Mouse (Mus musculus) kidney, embryonic 15.5 days (tissue): ENCODE data around the gene Dgka. TPM values are rescaled to one million over a fixed set of nuclear protein-coding genes. Genes with fewer than 3 reads are reported as not detected.
A peak's percentile ranks its signal among the peaks of the same experiment; 100 is the strongest.
"Not testable (repeated sequence)": the region's sequence is repeated elsewhere in the genome, so short reads cannot be mapped to it uniquely, and the experiment has no call there.

Experiments
- ATAC-seq: fragments of 200-750 bp; cut with Nextera tagmentation; replicated peaks from 2 replicates; pipeline ENCODE4 v1.8.0; 2017; ENCODE audit warnings: moderate TSS enrichment; ENCODE audit not compliant: low FRiP score
- H3K27ac ChIP-seq: fragments of 300-500 bp; sonication (generic); 2 replicates; pipeline ENCODE4 v1.5.1; 2015; ENCODE audit warnings: mild to moderate bottlenecking, inconsistent platforms
- H3K27me3 ChIP-seq: fragments of 300-500 bp; sonication (generic); 2 replicates; pipeline ENCODE4 v1.6.1; 2015; ENCODE audit warnings: inconsistent platforms
- H3K36me3 ChIP-seq: fragments of 300-500 bp; sonication (generic); 2 replicates; pipeline ENCODE4 v1.6.1; 2015; ENCODE audit warnings: inconsistent platforms
- H3K4me1 ChIP-seq: fragments of 300-500 bp; sonication (generic); 2 replicates; pipeline ENCODE4 v1.6.1; 2015; ENCODE audit warnings: inconsistent platforms
- H3K4me2 ChIP-seq: fragments of 300-500 bp; sonication (generic); 2 replicates; pipeline ENCODE4 v1.6.1; 2015; ENCODE audit warnings: moderate library complexity, mild to moderate bottlenecking, inconsistent platforms
- H3K4me3 ChIP-seq: fragments of 300-500 bp; sonication (generic); replicated peaks from 2 replicates; pipeline ENCODE4 v1.5.1; 2015; ENCODE audit warnings: mild to moderate bottlenecking, inconsistent platforms
- H3K9ac ChIP-seq: fragments of 300-500 bp; sonication (generic); 2 replicates; pipeline ENCODE4 v1.6.1; 2015; ENCODE audit warnings: mild to moderate bottlenecking, inconsistent platforms
- H3K9me3 ChIP-seq: fragments of 300-500 bp; sonication (generic); replicated peaks from 2 replicates; pipeline ENCODE4 v1.6.1; 2016; ENCODE audit warnings: inconsistent platforms
- WGBS: fragments of 180-500 bp; shearing (Covaris S2); methylation state at CpG from one replicate; pipeline ENCODE4 v1.1.7; 2015; ENCODE audit warnings: mixed read lengths; 5-methylcytosine and 5-hydroxymethylcytosine counted together
- polyA plus RNA-seq: library from polyadenylated mRNA; unstranded; fragments of >200 nt; fragmentation: Nextera tagmentation; extraction: Ambion mirVana; gene quantifications from 2 replicates; pipeline ENCODE4 v1.2.1, GENCODE M21; 2015

The Dgka gene
- polyA plus RNA-seq, 1 experiment from 2014 or later: 5.9 TPM

- H3K27me3 ChIP-seq: no peaks in the 10 kb centered on the region
- no peak overlapping the region for H3K27ac ChIP-seq
- peaks cover 5% of the 10 kb centered on the region for H3K4me1 ChIP-seq
- H3K4me2 ChIP-seq: no peak overlapping the region
- no peaks in the 10 kb centered on the region; the same call in 1 of the 2 replicates for H3K36me3 ChIP-seq
- 85% methylated on average over 5 of the region's 5 CpGs for WGBS
- ATAC-seq: no peak
- H3K9me3 ChIP-seq: no peaks in the 10 kb centered on the region
- no peak overlapping the region for H3K9ac ChIP-seq
- H3K4me3 ChIP-seq: no peak overlapping the region
These were observed 16.6 kb downstream of the Dgka start for GRCm38 (mm10) chr10:128728059-128728458.

GRCm38 (mm10) chr10:128725466-128725865 lies 19.2 kb downstream of the Dgka start:
- not testable (repeated sequence) for H3K4me2 ChIP-seq, H3K4me3 ChIP-seq, H3K9me3 ChIP-seq, H3K27me3 ChIP-seq, ATAC-seq, H3K36me3 ChIP-seq, H3K9ac ChIP-seq, H3K4me1 ChIP-seq, H3K27ac ChIP-seq
- WGBS: 87% methylated on average over 3 of the region's 4 CpGs

DNA sequence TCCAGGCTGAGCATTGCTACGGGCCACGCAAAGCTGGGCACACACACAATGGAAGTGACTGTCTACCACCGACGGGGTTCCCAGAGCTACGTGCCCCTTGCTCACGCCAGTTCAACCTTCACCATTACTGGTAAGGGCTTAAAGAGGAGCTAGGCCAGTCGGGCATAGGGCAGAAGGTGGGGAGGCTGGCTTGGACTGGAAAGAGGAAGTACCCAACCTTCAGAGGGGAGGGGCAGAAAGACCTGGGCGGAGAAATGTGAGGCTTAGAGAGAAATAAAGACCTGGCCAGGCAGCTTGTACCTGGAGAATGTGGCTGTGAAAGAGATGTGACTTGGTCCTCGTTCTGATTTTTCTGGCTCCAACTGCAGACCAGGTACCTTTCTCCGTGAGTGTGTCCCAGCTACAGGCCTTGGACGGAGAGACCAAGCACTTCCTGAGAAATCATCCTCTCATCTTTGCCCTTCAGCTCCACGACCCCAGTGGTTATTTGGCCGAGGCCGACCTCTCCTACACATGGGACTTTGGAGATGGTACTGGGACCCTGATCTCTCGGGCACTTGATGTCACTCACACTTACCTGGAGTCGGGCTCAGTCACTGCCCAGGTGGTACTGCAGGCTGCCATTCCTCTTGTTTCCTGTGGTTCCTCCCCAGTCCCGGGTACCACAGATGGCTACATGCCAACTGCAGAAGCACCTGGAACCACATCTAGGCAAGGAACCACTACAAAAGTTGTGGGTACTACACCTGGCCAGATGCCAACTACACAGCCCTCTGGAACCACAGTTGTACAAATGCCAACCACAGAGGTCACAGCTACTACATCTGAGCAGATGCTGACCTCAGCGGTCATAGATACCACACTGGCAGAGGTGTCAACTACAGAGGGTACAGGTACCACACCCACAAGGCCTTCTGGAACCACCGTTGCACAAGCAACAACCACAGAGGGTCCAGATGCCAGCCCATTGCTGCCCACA lies 28.8 kb downstream of the Dgka start:
- Histone ChIP-seq H3K9ac (no peak overlapping the region), H3K36me3 (no peaks in the 10 kb centered on the region), H3K4me2 (no peak overlapping the region), H3K27ac (no peak overlapping the region), H3K27me3 (no peaks in the 10 kb centered on the region), H3K4me1 (no peaks in the 10 kb centered on the region), H3K4me3 (no peak overlapping the region), H3K9me3 (no peaks in the 10 kb centered on the region)
- no peak for ATAC-seq
- WGBS: 88% methylated on average over 19 of the region's 19 CpGs

- H3K27ac ChIP-seq, H3K4me3 ChIP-seq, ATAC-seq, H3K36me3 ChIP-seq, H3K9ac ChIP-seq, H3K9me3 ChIP-seq, H3K27me3 ChIP-seq, H3K4me1 ChIP-seq, H3K4me2 ChIP-seq: not testable (repeated sequence)
- 94% methylated on average over 7 of the region's 7 CpGs for WGBS
These were observed 33.3 kb downstream of the Dgka start for GRCm38 (mm10) chr10:128711318-128711717.

DNA sequence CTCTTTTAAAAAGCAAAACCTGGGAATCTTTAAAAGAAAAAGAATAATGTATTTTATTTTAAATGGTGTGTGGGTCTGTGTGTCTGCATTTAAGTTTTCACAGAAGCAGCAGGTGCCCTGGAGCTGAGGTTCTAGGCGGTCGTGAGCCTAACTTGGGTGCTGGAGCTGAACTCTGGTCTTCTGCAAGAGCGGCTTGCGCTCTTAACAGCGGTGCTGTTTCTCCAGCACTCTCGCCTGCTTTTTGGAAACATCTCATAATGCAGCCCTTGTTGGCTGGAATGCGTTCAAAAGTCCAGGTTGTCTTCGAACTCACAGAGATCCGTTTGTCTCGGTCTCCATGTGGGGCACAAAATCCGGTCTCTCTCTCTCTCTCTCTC lies 39.4 kb downstream of the Dgka start:
- Histone ChIP-seq H3K36me3 (peaks cover 29% of the 10 kb centered on the region), H3K27me3 (no peaks in the 10 kb centered on the region), H3K4me3 (peak overlapping the region; percentile 74), H3K27ac (peak overlapping the region; percentile 99), H3K9me3 (no peaks in the 10 kb centered on the region), H3K9ac (peak overlapping the region; percentile 34), H3K4me2 (peak overlapping the region; percentile 66), H3K4me1 (peaks cover 32% of the 10 kb centered on the region)
- 8% methylated on average over 11 of the region's 11 CpGs for WGBS
- ATAC-seq: peak; percentile 15; the same call in 1 of the 2 replicates

- H3K27me3 ChIP-seq: no peaks in the 10 kb centered on the region
- ATAC-seq: peak; percentile 91
- H3K9me3 ChIP-seq: no peaks in the 10 kb centered on the region
- H3K9ac ChIP-seq: peak within 1 kb of the TSS; percentile 79
- H3K4me2 ChIP-seq: peak within 1 kb of the TSS; percentile 66
- H3K4me3 ChIP-seq: peak within 1 kb of the TSS; percentile 74
- peaks cover 35% of the 10 kb centered on the region for H3K36me3 ChIP-seq
- peaks cover 32% of the 10 kb centered on the region for H3K4me1 ChIP-seq
- WGBS: under 1% methylated on average over 62 of the region's 62 CpGs
- H3K27ac ChIP-seq: peak within 1 kb of the TSS; percentile 99
These were observed 40.0 kb downstream of the Dgka start, which contains the start of gene Cdk2 for GRCm38 (mm10) chr10:128704491-128705316. Cdk2 (minus strand) TSS chr10:128705031.

GRCm38 (mm10) chr10:128703895-128704294 lies 40.8 kb downstream of the Dgka start, which contains the start of gene Pmel:
Pmel (plus strand) TSS chr10:128704195.
- WGBS: 8% methylated on average over 4 of the region's 4 CpGs
- H3K4me2 ChIP-seq: peak within 1 kb of the TSS; percentile 66
- ATAC-seq: no peak; the same call in 1 of the 2 replicates
- H3K9ac ChIP-seq: peak within 1 kb of the TSS; percentile 79
- peak within 1 kb of the TSS; percentile 99 for H3K27ac ChIP-seq
- H3K27me3 ChIP-seq: no peaks in the 10 kb centered on the region
- H3K36me3 ChIP-seq: peaks cover 43% of the 10 kb centered on the region
- no peaks in the 10 kb centered on the region for H3K9me3 ChIP-seq
- H3K4me3 ChIP-seq: peak within 1 kb of the TSS; percentile 74
- H3K4me1 ChIP-seq: peaks cover 32% of the 10 kb centered on the region

GRCm38 (mm10) chr10:128702328-128703007 lies 42.2 kb downstream of the Dgka start:
- H3K36me3 ChIP-seq: peaks cover 55% of the 10 kb centered on the region
- 67% methylated on average over 6 of the region's 6 CpGs for WGBS

GRCm38 (mm10) chr10:128700712-128701111 lies 43.9 kb downstream of the Dgka start:
- H3K36me3 ChIP-seq: peaks cover 57% of the 10 kb centered on the region
- no peak overlapping the region for H3K4me3 ChIP-seq
- no peak overlapping the region for H3K4me2 ChIP-seq
- ATAC-seq: no peak
- no peak overlapping the region for H3K27ac ChIP-seq
- no peak overlapping the region for H3K9ac ChIP-seq
- H3K9me3 ChIP-seq: no peaks in the 10 kb centered on the region
- no peaks in the 10 kb centered on the region for H3K27me3 ChIP-seq
- H3K4me1 ChIP-seq: peaks cover 30% of the 10 kb centered on the region
- 93% methylated on average over 5 of the region's 5 CpGs for WGBS

More at GRCm38 (mm10) chr10:128702328-128703007, 42.2 kb downstream of the Dgka start:
- Histone ChIP-seq H3K27ac (no peak overlapping the region), H3K4me1 (peaks cover 32% of the 10 kb centered on the region), H3K4me2 (no peak overlapping the region), H3K9me3 (no peaks in the 10 kb centered on the region), H3K27me3 (no peaks in the 10 kb centered on the region), H3K9ac (no peak overlapping the region), H3K4me3 (no peak overlapping the region)
- ATAC-seq: no peak

DNA sequence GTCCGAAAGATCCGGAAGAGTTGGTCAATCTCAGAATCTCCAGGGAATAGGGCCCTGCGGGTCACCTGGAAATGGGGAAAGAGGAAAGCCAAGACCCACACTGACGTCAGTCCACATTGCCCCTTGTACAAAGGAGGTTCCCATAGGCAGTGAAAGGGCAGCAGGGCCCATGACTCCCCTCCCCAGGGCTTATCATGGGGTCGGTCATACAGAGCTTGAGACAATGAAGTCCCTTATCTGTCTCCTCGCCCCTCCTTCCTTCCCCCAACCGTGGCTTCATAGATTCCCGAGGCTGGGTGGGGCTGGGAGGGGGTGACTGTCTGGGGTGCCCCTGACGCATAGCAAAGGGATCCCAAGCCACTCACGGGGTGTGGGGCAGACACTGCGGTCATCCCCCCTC lies 45.0 kb downstream of the Dgka start:
- no peak for ATAC-seq
- 78% methylated on average over 11 of the region's 11 CpGs for WGBS
- Histone ChIP-seq H3K36me3 (peaks cover 57% of the 10 kb centered on the region), H3K4me3 (no peak overlapping the region), H3K9ac (no peak overlapping the region), H3K27me3 (no peaks in the 10 kb centered on the region), H3K27ac (no peak overlapping the region), H3K9me3 (no peaks in the 10 kb centered on the region), H3K4me1 (peaks cover 32% of the 10 kb centered on the region), H3K4me2 (no peak overlapping the region)

DNA sequence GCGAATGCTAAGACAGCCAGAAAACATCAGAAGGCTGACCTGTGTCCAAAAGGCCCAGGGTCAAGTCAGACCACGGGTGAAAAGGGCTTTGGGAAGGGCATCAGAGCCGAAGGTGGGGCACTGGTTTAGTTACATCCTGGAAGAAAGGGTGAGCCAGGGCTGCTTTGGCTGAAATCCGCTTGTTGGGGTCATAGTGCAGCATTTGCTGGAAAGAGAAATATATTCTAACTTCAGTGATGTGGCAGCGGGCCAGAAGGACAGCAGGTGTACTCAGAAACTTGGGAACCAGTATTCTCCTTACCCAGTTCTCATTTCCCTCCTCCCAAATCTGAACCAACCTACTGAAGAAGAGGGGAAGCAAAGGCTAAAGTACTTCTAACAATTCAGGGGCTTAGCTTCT lies 45.6 kb downstream of the Dgka start:
- Histone ChIP-seq H3K4me2 (no peak overlapping the region), H3K27ac (no peak overlapping the region), H3K36me3 (peaks cover 57% of the 10 kb centered on the region), H3K9me3 (no peaks in the 10 kb centered on the region), H3K27me3 (no peaks in the 10 kb centered on the region), H3K9ac (no peak overlapping the region), H3K4me1 (peaks cover 32% of the 10 kb centered on the region), H3K4me3 (no peak overlapping the region)
- WGBS: 81% methylated on average over 5 of the region's 5 CpGs
- no peak for ATAC-seq
